Mouse (Mus musculus): ENCODE results near the gene Nisch. TPM values are rescaled to one million over a fixed set of nuclear protein-coding genes. Genes with fewer than 3 reads are reported as not detected.
A peak's percentile ranks its signal among the peaks of the same experiment; 100 is the strongest.

Gene Nisch
- polyA plus RNA-seq, 1 experiment: 233 TPM

DNA sequence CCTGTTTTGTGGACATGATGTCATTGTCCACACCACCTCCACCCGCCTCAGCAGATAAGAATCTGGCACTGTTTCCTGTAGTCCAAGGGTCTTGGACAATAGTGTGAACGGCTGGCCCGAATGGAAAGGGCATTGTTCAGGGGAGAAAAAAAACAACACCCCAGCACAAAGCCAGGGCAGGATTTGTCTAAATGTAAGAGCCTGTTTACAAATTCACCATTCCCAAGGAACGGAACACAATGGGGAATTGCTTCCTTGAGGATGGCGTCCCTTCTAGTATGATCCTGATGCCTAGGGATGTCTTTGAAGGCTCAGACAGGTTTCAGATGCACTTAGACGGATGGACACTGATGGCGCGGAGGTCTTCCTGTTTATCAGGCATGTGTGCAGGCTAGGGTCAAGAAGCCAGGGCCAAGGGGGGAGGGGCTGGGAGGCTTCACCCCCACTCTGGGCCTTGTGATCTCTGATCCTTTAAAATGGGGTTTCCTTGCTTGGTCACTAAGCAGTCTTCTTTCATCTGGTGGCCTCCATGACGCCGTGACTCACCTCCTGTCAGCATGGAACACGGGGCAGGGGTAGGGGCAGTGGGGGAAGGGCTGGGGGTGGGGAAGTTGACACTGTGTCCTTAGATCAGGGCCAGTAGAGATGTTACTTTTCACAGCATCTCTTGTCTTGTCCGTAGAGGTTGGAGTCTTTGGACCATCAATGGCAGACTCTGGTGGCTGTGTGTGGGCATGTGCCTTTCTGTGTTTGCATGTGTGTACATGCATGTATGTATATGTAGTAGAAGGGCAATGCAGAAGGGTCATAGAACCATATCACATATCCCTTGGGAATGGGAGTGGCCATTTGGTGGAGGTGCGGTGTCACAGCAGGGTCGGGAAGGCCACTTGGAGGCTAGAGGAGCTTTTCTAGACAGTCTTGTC lies 16.6 kb upstream of the Nisch start:
- peaks cover 6% of the 10 kb centered on the region for H3K4me1 ChIP-seq (ENCODE audit: control insufficient read depth, insufficient read depth, low read length)
- no peak overlapping the region for H3K4me3 ChIP-seq (replicated peaks; ENCODE audit: control insufficient read depth, low read depth, low read length)
- no peak overlapping the region for H3K27ac ChIP-seq (ENCODE audit: control insufficient read depth, insufficient read depth, low read depth, low read length, poor library complexity)
- 77% methylated on average over 14 of the region's 14 CpGs for WGBS
- no peak for TF ChIP-seq CTCF (IDR thresholded peaks at IDR 0.05; ENCODE audit: control insufficient read depth, insufficient read depth, low read length)
- TF ChIP-seq POLR2A (IDR thresholded peaks at IDR 0.05; ENCODE audit: borderline replicate concordance, control insufficient read depth, low read depth, low read length): no peak

DNA sequence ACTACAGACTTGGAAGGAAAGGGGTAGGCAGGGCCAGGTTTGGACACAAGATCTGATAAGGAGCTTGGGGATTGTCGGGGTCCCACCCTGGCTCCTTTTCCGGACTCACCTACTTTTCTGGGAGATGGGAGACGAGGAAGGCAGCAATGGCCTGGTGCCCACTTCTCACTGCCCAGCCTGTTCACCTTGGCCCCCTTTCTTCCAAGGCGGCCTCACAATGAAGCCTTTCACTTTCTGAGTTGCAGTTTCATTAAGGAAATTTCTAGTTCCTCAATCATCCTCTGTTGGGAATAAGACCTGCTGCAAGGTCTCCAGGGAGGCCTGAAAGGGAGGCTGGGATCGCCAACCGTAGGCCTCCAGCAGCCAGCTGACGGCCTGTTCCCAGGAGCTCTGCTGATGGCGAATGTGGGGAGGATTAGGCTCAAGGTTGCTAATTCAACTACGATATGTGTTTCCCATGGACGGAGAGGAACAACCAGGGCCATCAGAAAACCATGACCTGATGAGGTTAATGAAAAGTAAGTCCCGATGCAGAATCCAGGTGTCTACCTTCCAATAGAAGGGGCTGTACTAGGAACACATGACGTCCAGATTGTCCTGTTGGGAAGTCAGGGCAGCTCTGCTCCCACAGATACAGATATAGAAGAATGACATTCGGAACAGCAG lies 15.8 kb upstream of the Nisch start:
- WGBS: 72% methylated on average over 13 of the region's 13 CpGs
- H3K4me1 ChIP-seq (ENCODE audit: control insufficient read depth, insufficient read depth, low read length): peaks cover 12% of the 10 kb centered on the region
- TF ChIP-seq POLR2A (IDR thresholded peaks at IDR 0.05; ENCODE audit: borderline replicate concordance, control insufficient read depth, low read depth, low read length) (no peak), CTCF (IDR thresholded peaks at IDR 0.05; ENCODE audit: control insufficient read depth, insufficient read depth, low read length) (no peak)
- no peak overlapping the region for H3K4me3 ChIP-seq (replicated peaks; ENCODE audit: control insufficient read depth, low read depth, low read length)
- no peak overlapping the region for H3K27ac ChIP-seq (ENCODE audit: control insufficient read depth, insufficient read depth, low read depth, low read length, poor library complexity)

DNA sequence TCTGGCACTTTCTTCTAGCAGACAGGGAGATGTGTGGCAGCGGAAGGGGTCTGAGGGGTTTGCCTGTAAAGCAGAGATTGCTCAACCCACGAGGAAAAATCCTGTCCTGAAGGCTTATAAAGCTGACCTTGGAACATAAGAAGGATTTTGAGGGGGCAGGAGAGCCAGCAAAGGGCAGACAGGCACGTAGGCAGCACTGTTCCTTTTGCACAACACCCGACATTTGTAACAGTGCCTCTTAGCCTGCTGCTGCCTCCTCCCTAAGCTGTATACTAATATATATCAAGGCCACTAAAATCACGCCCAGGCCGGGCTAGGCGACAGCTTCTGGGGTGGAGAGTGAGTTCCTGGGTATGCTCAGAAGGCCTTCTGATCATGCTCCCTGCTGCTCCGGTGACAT lies 13.7 kb upstream of the Nisch start:
- peaks cover 15% of the 10 kb centered on the region for H3K4me1 ChIP-seq (ENCODE audit: control insufficient read depth, insufficient read depth, low read length)
- no peak overlapping the region for H3K4me3 ChIP-seq (replicated peaks; ENCODE audit: control insufficient read depth, low read depth, low read length)
- WGBS: 75% methylated on average over 8 of the region's 8 CpGs
- TF ChIP-seq CTCF (IDR thresholded peaks at IDR 0.05; ENCODE audit: control insufficient read depth, insufficient read depth, low read length) (no peak), POLR2A (IDR thresholded peaks at IDR 0.05; ENCODE audit: borderline replicate concordance, control insufficient read depth, low read depth, low read length) (no peak)
- H3K27ac ChIP-seq (ENCODE audit: control insufficient read depth, insufficient read depth, low read depth, low read length, poor library complexity): no peak overlapping the region

DNA sequence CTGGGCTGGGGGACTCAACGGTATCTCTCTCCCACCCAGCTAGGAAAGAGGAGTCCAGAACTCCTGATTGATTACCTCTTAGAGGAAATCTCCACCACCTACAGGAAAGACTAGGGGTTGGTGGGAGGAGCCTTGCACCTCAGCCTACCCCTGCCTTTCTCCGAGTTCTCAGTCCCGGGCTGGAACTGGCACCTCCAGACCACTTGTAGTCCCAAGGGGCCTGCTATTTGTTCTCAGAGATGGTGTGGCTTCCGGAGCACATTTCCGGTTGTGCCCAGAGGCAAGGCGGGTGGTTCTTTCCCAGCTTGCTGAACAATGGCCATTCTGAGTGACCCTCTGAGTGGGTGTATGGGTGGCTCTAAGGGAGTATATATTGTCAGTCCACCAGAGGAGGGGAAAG lies 11.5 kb upstream of the Nisch start:
- Histone ChIP-seq H3K4me3 (replicated peaks; ENCODE audit: control insufficient read depth, low read depth, low read length) (no peak overlapping the region), H3K27ac (ENCODE audit: control insufficient read depth, insufficient read depth, low read depth, low read length, poor library complexity) (peak overlapping the region; percentile 31), H3K4me1 (ENCODE audit: control insufficient read depth, insufficient read depth, low read length) (peaks cover 15% of the 10 kb centered on the region)
- TF ChIP-seq POLR2A (IDR thresholded peaks at IDR 0.05; ENCODE audit: borderline replicate concordance, control insufficient read depth, low read depth, low read length) (no peak), CTCF (IDR thresholded peaks at IDR 0.05; ENCODE audit: control insufficient read depth, insufficient read depth, low read length) (no peak)
- WGBS: 4% methylated on average over 6 of the region's 6 CpGs

DNA sequence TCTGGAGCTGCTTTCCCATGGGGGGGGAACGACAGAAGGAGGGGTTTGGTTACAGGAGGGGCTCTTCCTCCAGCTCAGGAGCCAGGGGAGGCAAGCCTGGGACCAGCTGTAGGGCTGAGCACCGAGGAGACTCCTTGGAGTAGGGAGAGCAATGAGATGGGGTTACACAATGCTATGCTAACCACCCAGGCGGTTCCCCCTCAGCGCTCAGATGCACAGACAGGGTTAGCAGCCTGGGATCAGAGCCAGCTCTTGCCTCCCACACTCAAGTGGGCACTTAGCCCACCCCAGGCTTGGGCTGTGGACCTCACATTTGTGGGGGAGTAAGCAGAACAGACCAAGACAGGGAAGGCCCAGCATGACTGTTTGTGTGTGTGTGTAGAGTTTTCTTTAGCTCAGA lies 10.2 kb upstream of the Nisch start:
- no peak for TF ChIP-seq POLR2A (IDR thresholded peaks at IDR 0.05; ENCODE audit: borderline replicate concordance, control insufficient read depth, low read depth, low read length)
- no peak for TF ChIP-seq CTCF (IDR thresholded peaks at IDR 0.05; ENCODE audit: control insufficient read depth, insufficient read depth, low read length)
- WGBS: 24% methylated on average over 4 of the region's 4 CpGs

DNA sequence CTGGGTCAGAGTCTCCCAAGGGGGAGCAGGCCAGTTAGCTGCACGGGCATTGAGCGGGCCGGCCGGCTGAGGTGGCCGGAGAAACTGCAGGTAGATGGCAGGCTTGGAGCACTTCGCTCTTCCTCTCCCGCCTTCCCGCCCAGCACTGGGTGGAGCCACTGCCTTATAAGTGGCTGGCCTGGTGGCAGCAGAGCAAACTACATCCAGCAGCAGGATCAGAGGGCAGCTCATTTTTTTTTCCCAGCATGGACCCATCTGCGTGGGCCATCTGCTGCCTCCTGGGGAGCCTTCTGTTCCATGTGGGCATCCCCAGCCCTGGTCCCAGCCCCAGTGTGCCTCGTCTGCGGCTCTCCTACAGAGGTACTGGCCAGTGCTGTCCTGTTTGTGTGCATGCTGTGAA lies 920 bp upstream of the Nisch start, which contains the start of gene Sema3g:
Gene Sema3g, plus strand, starts transcription at position 195 of the 400 bp plus-strand sequence.
- no peak within 1 kb of the TSS for H3K4me3 ChIP-seq (replicated peaks; ENCODE audit: control insufficient read depth, low read depth, low read length)
- TF ChIP-seq POLR2A (IDR thresholded peaks at IDR 0.05; ENCODE audit: borderline replicate concordance, control insufficient read depth, low read depth, low read length): no peak
- peak; percentile 63 for TF ChIP-seq CTCF (IDR thresholded peaks at IDR 0.05; ENCODE audit: control insufficient read depth, insufficient read depth, low read length)
- H3K4me1 ChIP-seq (ENCODE audit: control insufficient read depth, insufficient read depth, low read length): no peaks in the 10 kb centered on the region; the same call in 1 of the 2 replicates
- WGBS: 11% methylated on average over 11 of the region's 11 CpGs
- no peak within 1 kb of the TSS for H3K27ac ChIP-seq (ENCODE audit: control insufficient read depth, insufficient read depth, low read depth, low read length, poor library complexity)

More for the DNA sequence above, 10.2 kb upstream of the Nisch start:
- Histone ChIP-seq H3K4me1 (ENCODE audit: control insufficient read depth, insufficient read depth, low read length) (peaks cover 15% of the 10 kb centered on the region), H3K4me3 (replicated peaks; ENCODE audit: control insufficient read depth, low read depth, low read length) (no peak overlapping the region), H3K27ac (ENCODE audit: control insufficient read depth, insufficient read depth, low read depth, low read length, poor library complexity) (no peak overlapping the region)

DNA sequence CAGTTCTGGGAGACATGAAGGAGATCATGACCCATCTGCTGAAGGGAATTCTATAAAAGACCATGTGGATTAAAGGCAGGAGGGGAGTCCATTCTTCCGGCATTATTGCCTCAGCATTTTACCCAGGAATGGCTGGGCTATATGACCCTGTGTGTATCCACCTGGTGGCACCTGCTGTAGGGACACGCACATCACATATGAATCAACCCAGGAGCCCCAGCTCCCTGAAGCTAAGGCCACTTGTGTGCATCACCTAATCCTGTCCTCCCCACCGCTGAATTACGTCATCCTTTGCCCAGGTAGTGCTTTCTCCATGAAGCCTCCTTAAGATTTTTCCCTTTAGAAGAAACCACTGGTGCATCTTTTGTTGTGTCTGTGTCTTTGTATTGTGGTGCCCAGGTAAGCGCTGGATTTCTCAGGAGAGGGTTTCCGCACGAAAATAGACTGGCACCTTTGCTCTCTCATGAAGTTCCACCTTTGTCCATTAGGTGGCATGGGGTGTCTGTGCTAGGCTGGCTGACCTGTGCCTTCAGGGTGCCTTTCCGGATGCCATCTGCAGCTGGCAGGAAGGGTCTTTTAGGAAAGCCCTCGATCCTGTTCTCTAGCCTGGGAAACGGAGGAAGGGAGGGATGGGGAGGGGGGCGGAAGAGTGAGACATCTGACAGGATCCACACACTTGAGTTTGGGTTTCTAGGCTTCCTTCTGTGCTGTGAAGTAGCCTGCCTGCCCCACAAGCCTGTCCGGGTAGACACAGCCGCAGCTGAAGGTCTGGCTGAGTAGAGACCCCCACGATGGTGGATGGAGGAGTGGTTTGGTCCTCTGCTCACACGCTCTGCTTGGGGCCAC lies 1.4 kb downstream of the Nisch start:
- Histone ChIP-seq H3K27ac (ENCODE audit: control insufficient read depth, insufficient read depth, low read depth, low read length, poor library complexity) (peak overlapping the region; percentile 38; the same call in 1 of the 2 replicates), H3K4me1 (ENCODE audit: control insufficient read depth, insufficient read depth, low read length) (no peaks in the 10 kb centered on the region; the same call in 1 of the 2 replicates), H3K4me3 (replicated peaks; ENCODE audit: control insufficient read depth, low read depth, low read length) (no peak overlapping the region)
- WGBS: 22% methylated on average over 15 of the region's 15 CpGs
- TF ChIP-seq CTCF (IDR thresholded peaks at IDR 0.05; ENCODE audit: control insufficient read depth, insufficient read depth, low read length): peak; percentile 94
- TF ChIP-seq POLR2A (IDR thresholded peaks at IDR 0.05; ENCODE audit: borderline replicate concordance, control insufficient read depth, low read depth, low read length): no peak

Data from bone marrow, adult 2 months (tissue).